Mouse (Mus musculus) stomach, embryonic 15.5 days (tissue): Measurements from ENCODE around the gene Kdsr. TPM values are rescaled to one million over a fixed set of nuclear protein-coding genes. Genes with fewer than 3 reads are reported as not detected.

Experiments used
- ATAC-seq: fragments of 200-750 bp; cut with Nextera tagmentation; 2 replicates; pipeline ENCODE4 v1.8.0; 2017; ENCODE audit warnings: low read depth, moderate number of reproducible peaks, moderate TSS enrichment; ENCODE audit not compliant: insufficient read depth, low FRiP score
- H3K27ac ChIP-seq: fragments of 300-500 bp; sonication (generic); 2 replicates; pipeline ENCODE4 v1.5.1; 2015; ENCODE audit warnings: mild to moderate bottlenecking, inconsistent platforms
- H3K27me3 ChIP-seq: fragments of 300-500 bp; sonication (generic); replicated peaks from 2 replicates; pipeline ENCODE4 v1.6.1; 2015; ENCODE audit warnings: inconsistent platforms
- H3K36me3 ChIP-seq: fragments of 300-500 bp; sonication (generic); 2 replicates; pipeline ENCODE4 v1.6.1; 2015; ENCODE audit warnings: inconsistent platforms
- H3K4me1 ChIP-seq: fragments of 300-500 bp; sonication (generic); 2 replicates; pipeline ENCODE4 v1.6.1; 2015; ENCODE audit warnings: inconsistent platforms
- H3K4me2 ChIP-seq: fragments of 300-500 bp; sonication (generic); 2 replicates; pipeline ENCODE4 v1.6.1; 2015; ENCODE audit warnings: mild to moderate bottlenecking, inconsistent platforms
- H3K4me3 ChIP-seq: fragments of 300-500 bp; sonication (generic); replicated peaks from 2 replicates; pipeline ENCODE4 v1.5.1; 2015; ENCODE audit warnings: inconsistent platforms
- H3K9ac ChIP-seq: fragments of 300-500 bp; sonication (generic); 2 replicates; pipeline ENCODE4 v1.6.1; 2015; ENCODE audit warnings: inconsistent platforms
- H3K9me3 ChIP-seq: fragments of 300-500 bp; sonication (generic); 2 replicates; pipeline ENCODE4 v1.6.1; 2016; ENCODE audit warnings: inconsistent platforms
- WGBS: fragments of 180-500 bp; shearing (Covaris S2); methylation state at CpG from one replicate; pipeline ENCODE4 v1.1.7; 2015; 5-methylcytosine and 5-hydroxymethylcytosine counted together
- polyA plus RNA-seq: library from polyadenylated mRNA; unstranded; fragments of >200 nt; fragmentation: Nextera tagmentation; extraction: Ambion mirVana; gene quantifications from 2 replicates; pipeline ENCODE4 v1.2.1, GENCODE M21; 2015

Gene Kdsr
- polyA plus RNA-seq, 1 experiment from 2014 or later = 14.8 TPM

DNA sequence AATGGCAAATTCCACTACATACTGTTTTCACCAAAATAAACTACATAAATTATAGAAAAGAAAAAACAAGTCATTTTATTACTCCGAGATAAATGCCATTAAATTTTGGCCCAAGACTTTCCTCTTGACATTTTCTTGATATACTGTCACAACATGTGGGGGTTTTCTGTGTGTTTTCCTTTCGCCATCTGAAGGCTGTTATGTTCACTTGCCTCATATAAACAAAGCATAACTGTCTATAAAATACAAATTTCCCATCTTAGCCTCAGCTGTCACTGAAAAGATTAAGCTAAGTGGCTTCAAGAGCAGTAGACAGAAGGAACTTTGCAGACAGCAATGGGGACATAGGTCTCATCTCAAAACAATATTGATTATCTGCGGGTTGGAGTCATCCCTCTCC lies 4.8 kb upstream of the Kdsr start:
- H3K4me3 ChIP-seq = no peak overlapping the region
- 67% methylated on average over 3 of the region's 3 CpGs for WGBS
- H3K27me3 ChIP-seq = no peaks in the 10 kb centered on the region
- no peak for ATAC-seq
- no peak overlapping the region for H3K9ac ChIP-seq
- H3K36me3 ChIP-seq = peaks cover 5% of the 10 kb centered on the region; the same call in 1 of the 2 replicates
- H3K9me3 ChIP-seq = no peaks in the 10 kb centered on the region
- no peak overlapping the region for H3K4me2 ChIP-seq
- H3K4me1 ChIP-seq = no peaks in the 10 kb centered on the region
- H3K27ac ChIP-seq = no peak overlapping the region

GRCm38 (mm10) chr1:106760750-106761149 lies 1.2 kb upstream of the Kdsr start:
- 73% methylated on average over 3 of the region's 3 CpGs for WGBS
- ATAC-seq = no peak
- no peak overlapping the region for H3K9ac ChIP-seq

DNA sequence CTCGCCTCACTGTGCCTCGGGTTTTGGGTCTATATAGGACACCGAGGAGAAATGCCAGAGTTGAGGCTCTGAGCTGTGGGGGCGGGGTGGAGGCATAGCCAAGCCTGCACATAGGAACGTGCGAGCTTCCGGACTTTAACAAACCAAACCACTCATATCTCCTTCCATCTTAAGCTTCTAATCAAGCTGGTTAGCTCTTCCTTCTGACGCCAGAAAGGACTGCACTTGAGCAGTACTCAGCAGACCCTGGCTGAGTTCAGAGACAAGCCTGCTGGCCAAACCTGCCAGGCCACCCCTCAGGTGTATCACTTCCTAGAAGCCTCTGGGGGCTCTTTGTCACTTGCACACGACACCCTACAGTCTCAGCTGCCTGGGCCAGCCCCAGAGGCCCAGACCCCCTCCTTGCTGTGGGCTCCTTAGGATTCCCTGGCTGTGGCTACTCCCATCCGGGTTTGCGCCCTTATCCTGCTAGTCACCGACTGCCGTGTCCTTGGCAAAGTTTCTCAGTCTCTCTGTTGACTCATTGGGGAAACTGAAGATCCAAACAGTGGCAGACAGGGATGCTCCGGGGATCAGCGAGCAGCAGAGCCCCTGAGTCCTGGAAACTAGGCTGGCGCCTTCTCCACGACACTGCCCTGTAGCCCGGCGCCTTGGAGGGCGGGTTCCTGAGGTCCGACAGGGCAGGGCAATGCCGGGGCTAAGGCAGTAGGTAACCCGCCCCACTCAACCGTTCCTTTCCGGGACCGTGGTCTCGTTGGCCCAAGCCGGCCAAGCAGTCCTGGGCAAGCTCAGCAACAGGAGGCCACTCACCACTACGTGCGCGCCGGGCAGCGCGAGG lies 574 bp downstream of the Kdsr start:
- Histone ChIP-seq H3K9ac (peak overlapping the region; percentile 59), H3K4me3 (peak overlapping the region; percentile 63), H3K27me3 (no peaks in the 10 kb centered on the region), H3K27ac (peak overlapping the region; percentile 92), H3K4me1 (peaks cover 11% of the 10 kb centered on the region), H3K4me2 (peak overlapping the region; percentile 90), H3K36me3 (no peaks in the 10 kb centered on the region), H3K9me3 (no peaks in the 10 kb centered on the region)
- 1% methylated on average over 34 of the region's 34 CpGs for WGBS
- ATAC-seq = peak; percentile 73

More at GRCm38 (mm10) chr1:106760750-106761149, 1.2 kb upstream of the Kdsr start:
- Histone ChIP-seq H3K27me3 (no peaks in the 10 kb centered on the region), H3K4me2 (no peak overlapping the region; the same call in 1 of the 2 replicates), H3K4me3 (no peak overlapping the region), H3K9me3 (no peaks in the 10 kb centered on the region), H3K4me1 (peaks cover 11% of the 10 kb centered on the region), H3K27ac (no peak overlapping the region), H3K36me3 (no peaks in the 10 kb centered on the region)

DNA sequence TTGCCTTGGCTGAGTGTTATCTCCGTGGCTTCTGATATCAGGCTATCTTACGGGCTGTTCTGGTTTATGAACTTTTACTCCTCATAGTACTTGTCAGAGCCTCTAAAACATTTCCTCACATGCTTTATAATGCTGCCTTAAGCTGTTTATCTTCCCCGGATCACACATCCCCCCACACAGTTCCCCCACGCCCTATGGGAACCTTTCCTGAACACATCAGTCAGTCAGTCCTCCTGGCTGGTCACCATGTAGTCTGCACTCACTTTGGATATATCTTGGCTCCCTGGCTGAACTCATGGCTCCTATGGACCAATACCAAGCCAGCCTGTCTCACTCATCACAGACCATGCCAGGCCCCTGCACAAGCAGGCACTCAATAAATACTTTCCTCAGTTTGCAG lies 2.9 kb downstream of the Kdsr start:
- no peaks in the 10 kb centered on the region for H3K27me3 ChIP-seq
- H3K4me3 ChIP-seq = no peak overlapping the region
- H3K27ac ChIP-seq = no peak overlapping the region
- ATAC-seq = no peak
- H3K4me2 ChIP-seq = no peak overlapping the region
- no peak overlapping the region for H3K9ac ChIP-seq
- H3K4me1 ChIP-seq = peaks cover 11% of the 10 kb centered on the region
- H3K36me3 ChIP-seq = no peaks in the 10 kb centered on the region
- WGBS = 77% methylated on average over 4 of the region's 4 CpGs
- no peaks in the 10 kb centered on the region for H3K9me3 ChIP-seq

GRCm38 (mm10) chr1:106752013-106752412 lies 7.5 kb downstream of the Kdsr start:
- H3K4me1 ChIP-seq = no peaks in the 10 kb centered on the region
- H3K27me3 ChIP-seq = no peaks in the 10 kb centered on the region
- ATAC-seq = no peak
- H3K27ac ChIP-seq = no peak overlapping the region
- no peak overlapping the region for H3K9ac ChIP-seq
- no peak overlapping the region for H3K4me3 ChIP-seq
- no peak overlapping the region for H3K4me2 ChIP-seq
- 0 out of 2 replicates have a peak, but pooled peaks cover 2% of the 10 kb centered on the region for H3K36me3 ChIP-seq
- 93% methylated on average over 5 of the region's 5 CpGs for WGBS
- H3K9me3 ChIP-seq = no peaks in the 10 kb centered on the region

GRCm38 (mm10) chr1:106750656-106751055 lies 8.9 kb downstream of the Kdsr start:
- no peaks in the 10 kb centered on the region for H3K4me1 ChIP-seq
- no peak overlapping the region for H3K27ac ChIP-seq
- no peak for ATAC-seq
- H3K4me2 ChIP-seq = no peak overlapping the region
- WGBS = 79% methylated on average over 1 of the region's 1 CpGs
- H3K9ac ChIP-seq = no peak overlapping the region
- H3K27me3 ChIP-seq = no peaks in the 10 kb centered on the region
- peaks cover 5% of the 10 kb centered on the region; the same call in 1 of the 2 replicates for H3K36me3 ChIP-seq
- no peak overlapping the region for H3K4me3 ChIP-seq
- no peaks in the 10 kb centered on the region for H3K9me3 ChIP-seq

GRCm38 (mm10) chr1:106748555-106749315 lies 10.8 kb downstream of the Kdsr start:
- Histone ChIP-seq H3K36me3 (peaks cover 5% of the 10 kb centered on the region; the same call in 1 of the 2 replicates), H3K9ac (no peak overlapping the region), H3K4me2 (no peak overlapping the region), H3K9me3 (no peaks in the 10 kb centered on the region), H3K27me3 (no peaks in the 10 kb centered on the region), H3K27ac (no peak overlapping the region), H3K4me1 (no peaks in the 10 kb centered on the region), H3K4me3 (no peak overlapping the region)
- 84% methylated on average over 6 of the region's 6 CpGs for WGBS
- no peak for ATAC-seq

DNA sequence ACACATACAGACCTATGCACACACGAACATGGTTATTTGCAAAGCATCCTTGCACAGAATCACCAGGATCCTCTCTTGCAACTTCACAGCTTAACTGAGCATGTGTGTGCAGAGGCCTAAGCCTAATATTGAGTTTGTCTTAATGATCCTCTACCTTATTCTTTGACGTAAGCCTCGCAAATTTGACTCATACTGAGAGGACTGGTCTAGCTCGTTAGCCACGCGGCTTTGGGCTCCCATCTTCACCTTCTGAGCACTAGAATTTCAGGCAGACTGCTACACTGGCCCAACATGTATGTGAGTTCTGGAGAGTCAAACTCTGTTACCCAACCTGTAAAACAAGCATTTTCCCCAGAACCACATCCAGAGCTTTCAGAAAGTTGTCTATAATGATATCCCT lies 16.5 kb downstream of the Kdsr start:
- H3K27me3 ChIP-seq = no peaks in the 10 kb centered on the region
- no peak for ATAC-seq
- H3K36me3 ChIP-seq = peaks cover 7% of the 10 kb centered on the region; the same call in 1 of the 2 replicates
- 95% methylated on average over 6 of the region's 6 CpGs for WGBS
- H3K4me2 ChIP-seq = no peak overlapping the region
- no peak overlapping the region for H3K4me3 ChIP-seq
- no peaks in the 10 kb centered on the region for H3K9me3 ChIP-seq
- H3K9ac ChIP-seq = no peak overlapping the region
- H3K27ac ChIP-seq = no peak overlapping the region
- H3K4me1 ChIP-seq = no peaks in the 10 kb centered on the region

GRCm38 (mm10) chr1:106740735-106741134 lies 18.8 kb downstream of the Kdsr start:
- Histone ChIP-seq H3K36me3 (0 out of 2 replicates have a peak, but pooled peaks cover 2% of the 10 kb centered on the region), H3K27me3 (no peaks in the 10 kb centered on the region), H3K4me1 (no peaks in the 10 kb centered on the region), H3K9ac (no peak overlapping the region), H3K27ac (no peak overlapping the region), H3K4me3 (no peak overlapping the region), H3K4me2 (no peak overlapping the region), H3K9me3 (no peaks in the 10 kb centered on the region)
- no peak for ATAC-seq
- WGBS = 91% methylated on average over 4 of the region's 4 CpGs

DNA sequence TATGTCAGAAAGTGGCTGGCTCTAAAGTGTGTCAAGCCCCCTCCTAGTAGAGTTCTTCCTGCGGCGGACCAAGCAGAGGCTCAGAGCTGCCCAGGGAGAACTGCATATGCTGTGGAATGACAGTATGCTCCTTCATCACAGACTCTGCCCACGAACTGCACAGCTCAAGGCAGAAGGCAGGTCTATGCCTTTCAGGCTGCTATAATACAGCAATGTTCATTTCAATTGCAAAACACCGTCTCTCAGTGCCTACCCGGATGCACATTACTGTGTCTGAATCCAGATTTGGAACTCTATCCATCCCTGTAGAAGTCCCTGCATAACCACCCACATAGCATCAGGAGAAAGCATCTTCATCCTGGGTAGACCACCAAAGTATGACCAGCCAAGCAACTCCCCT lies 19.7 kb downstream of the Kdsr start:
- Histone ChIP-seq H3K27me3 (no peaks in the 10 kb centered on the region), H3K4me3 (no peak overlapping the region), H3K27ac (no peak overlapping the region), H3K9ac (no peak overlapping the region), H3K4me2 (no peak overlapping the region), H3K4me1 (no peaks in the 10 kb centered on the region), H3K36me3 (0 out of 2 replicates have a peak, but pooled peaks cover 2% of the 10 kb centered on the region), H3K9me3 (no peaks in the 10 kb centered on the region)
- no peak for ATAC-seq
- WGBS = 93% methylated on average over 5 of the region's 5 CpGs

DNA sequence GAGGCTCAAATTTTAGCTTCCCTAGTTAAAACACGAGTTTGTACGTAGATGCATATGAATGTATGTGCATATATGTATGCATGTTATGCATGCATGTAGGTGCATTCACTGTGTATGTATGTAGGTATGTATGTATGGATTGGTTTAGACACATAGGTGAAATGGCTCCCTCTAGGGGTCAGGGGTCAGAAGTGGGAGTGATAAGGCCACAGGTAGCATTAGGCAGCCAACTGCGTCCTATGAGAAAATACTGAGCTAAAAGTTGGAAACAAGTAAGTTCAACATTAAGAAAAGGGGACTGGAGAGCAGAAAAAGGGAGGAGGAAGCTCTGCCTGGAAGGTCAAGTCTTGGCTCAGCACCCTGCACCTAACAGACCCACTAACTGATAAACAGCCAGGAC lies 21.4 kb downstream of the Kdsr start:
- no peak overlapping the region for H3K27ac ChIP-seq
- 0 out of 2 replicates have a peak, but pooled peaks cover 8% of the 10 kb centered on the region for H3K36me3 ChIP-seq
- no peak overlapping the region for H3K9ac ChIP-seq
- no peaks in the 10 kb centered on the region for H3K27me3 ChIP-seq
- ATAC-seq = no peak
- no peak overlapping the region for H3K4me2 ChIP-seq
- 80% methylated on average over 3 of the region's 3 CpGs for WGBS
- H3K4me1 ChIP-seq = no peaks in the 10 kb centered on the region
- no peaks in the 10 kb centered on the region for H3K9me3 ChIP-seq
- no peak overlapping the region for H3K4me3 ChIP-seq

DNA sequence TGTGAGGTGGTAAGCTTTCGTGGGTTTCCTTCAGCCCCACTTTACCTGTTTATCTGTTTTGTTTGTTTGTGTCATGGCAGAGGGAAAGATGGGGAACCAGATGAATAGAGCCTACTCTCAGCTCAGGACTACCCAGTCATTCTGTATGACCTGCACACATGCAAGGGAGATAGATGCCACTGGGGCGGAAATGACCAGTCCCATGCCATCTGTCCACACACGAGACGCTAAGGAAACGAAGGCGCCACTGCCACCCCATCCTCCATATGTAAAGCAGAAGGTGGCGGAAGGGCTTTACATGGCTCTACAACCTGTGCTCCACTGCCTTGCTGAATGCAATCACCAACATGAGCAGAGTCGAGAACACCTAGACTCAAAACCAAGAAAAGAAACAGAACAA lies 23.3 kb downstream of the Kdsr start:
- no peaks in the 10 kb centered on the region for H3K4me1 ChIP-seq
- 95% methylated on average over 8 of the region's 8 CpGs for WGBS
- ATAC-seq = no peak

More for the DNA sequence above, 23.3 kb downstream of the Kdsr start:
- no peak overlapping the region for H3K27ac ChIP-seq
- H3K4me2 ChIP-seq = no peak overlapping the region
- no peak overlapping the region for H3K4me3 ChIP-seq
- 0 out of 2 replicates have a peak, but pooled peaks cover 8% of the 10 kb centered on the region for H3K36me3 ChIP-seq
- H3K27me3 ChIP-seq = no peaks in the 10 kb centered on the region
- no peaks in the 10 kb centered on the region for H3K9me3 ChIP-seq
- no peak overlapping the region for H3K9ac ChIP-seq
